Mouse (Mus musculus): ENCODE measurements at regions not wholly inside any gene's neighbourhood (a gene's known extent, or its start where the extent isn't known, plus 50 kb on each side); places are given as distances from the start of the nearest gene placed in this dataset.

DNA sequence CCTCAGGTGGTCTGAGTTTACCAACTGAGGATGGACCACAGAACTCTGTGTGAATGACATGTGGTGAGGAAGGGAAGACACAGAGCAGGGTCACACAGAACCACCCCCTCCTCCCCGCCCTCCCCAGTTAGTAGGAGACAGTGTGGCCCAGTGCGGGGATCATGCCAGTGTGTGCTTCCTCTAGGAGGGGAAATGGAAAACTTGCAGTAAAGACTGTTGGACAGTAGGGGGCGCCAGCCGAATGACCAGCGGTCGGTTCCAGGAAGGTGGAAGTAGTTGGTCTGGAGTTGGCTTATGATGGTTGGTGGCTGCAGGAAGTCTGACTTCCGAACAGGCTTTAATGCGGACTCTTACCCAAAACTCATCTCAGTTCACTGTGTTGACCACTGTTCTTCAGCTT lies 87.3 kb downstream of the Syf2 start:
- TF ChIP-seq CTCF (IDR thresholded peaks at IDR 0.05; ENCODE audit: low read depth) (peak; percentile 86), EP300 (IDR thresholded peaks at IDR 0.05; ENCODE audit: low read depth) (no peak)

Data from liver, postnatal 0 days (tissue).